Mouse (Mus musculus): ENCODE data around the gene Spaca9.

The Spaca9 gene

GRCm38 (mm10) chr2:28665818-28666217, 33.7 kb downstream of the Spaca9 start:
- no peak for DNase-seq (ENCODE audit: low read depth, low spot score)

DNA sequence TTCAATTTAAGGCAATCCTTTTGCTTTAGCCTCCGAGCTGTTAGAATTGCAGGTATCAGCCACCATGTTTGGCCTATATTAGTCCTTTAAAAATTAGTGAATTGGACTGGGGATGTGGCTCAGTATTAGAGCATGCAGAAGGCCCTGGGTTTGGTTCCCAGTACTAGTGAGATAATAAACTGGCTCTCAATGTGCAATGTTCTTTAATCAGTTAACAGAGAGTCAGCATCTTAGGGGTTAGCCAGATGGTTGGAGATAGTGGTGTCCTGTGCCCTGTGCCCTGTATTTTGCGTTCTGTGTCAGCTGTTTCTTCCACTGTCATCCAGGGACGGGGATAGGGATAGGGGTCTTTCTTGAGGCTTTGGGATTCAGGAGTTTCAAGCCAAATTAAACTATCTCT, 36.6 kb downstream of the Spaca9 start:
- no peak for DNase-seq (ENCODE audit: low read depth, low spot score)

GRCm38 (mm10) chr2:28656216-28656615, 43.3 kb downstream of the Spaca9 start:
- DNase-seq (ENCODE audit: low read depth, low spot score): no peak

DNA sequence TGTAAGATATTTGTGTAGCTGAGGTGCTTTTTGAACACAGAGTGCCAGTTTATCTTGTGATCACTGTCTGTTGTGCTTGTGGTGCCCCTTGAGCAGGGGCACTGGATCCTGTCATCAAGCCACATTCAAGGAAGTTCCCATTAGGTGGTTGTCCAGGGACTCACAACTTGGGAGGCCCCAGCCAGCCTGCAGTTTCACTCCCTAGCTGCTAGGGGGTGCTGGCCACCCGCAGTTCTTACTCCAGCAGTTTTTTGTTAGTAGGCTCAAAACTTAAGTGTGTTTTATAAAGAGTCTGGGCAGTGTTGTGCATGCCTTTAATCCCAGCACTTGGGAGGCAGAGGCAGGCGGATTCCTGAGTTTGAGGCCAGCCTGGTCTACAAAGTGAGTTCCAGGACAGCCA, 45.2 kb downstream of the Spaca9 start:
- no peak for DNase-seq (ENCODE audit: low read depth, low spot score)

DNA sequence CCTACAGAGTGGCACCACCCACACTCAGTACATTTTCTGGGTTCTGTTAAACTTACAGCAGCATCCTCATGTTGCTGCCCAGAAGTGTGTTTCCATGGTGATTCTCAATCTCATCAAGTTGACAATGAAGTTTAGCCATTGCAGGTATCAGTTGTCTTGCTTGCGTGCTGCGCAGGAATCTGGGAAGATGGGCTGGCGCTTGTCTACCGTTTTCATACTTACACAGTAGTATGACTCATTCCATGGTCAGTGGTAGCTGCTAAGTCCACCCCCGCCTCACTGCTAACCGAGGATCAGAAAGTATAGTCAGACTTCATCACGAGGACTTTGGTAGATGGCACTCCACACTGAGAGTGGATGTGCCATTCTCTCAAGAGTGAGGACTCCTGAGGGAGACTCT, 46.2 kb downstream of the Spaca9 start:
- no peak for DNase-seq (ENCODE audit: low read depth, low spot score)

GRCm38 (mm10) chr2:28650526-28650925, 49.0 kb downstream of the Spaca9 start:
- no peak for DNase-seq (ENCODE audit: low read depth, low spot score)

GRCm38 (mm10) chr2:28643081-28643480, 56.4 kb downstream of the Spaca9 start:
- DNase-seq (ENCODE audit: low read depth, low spot score): no peak
